Mouse (Mus musculus): Measurements from ENCODE around the gene Agpat1.

The Agpat1 gene

DNA sequence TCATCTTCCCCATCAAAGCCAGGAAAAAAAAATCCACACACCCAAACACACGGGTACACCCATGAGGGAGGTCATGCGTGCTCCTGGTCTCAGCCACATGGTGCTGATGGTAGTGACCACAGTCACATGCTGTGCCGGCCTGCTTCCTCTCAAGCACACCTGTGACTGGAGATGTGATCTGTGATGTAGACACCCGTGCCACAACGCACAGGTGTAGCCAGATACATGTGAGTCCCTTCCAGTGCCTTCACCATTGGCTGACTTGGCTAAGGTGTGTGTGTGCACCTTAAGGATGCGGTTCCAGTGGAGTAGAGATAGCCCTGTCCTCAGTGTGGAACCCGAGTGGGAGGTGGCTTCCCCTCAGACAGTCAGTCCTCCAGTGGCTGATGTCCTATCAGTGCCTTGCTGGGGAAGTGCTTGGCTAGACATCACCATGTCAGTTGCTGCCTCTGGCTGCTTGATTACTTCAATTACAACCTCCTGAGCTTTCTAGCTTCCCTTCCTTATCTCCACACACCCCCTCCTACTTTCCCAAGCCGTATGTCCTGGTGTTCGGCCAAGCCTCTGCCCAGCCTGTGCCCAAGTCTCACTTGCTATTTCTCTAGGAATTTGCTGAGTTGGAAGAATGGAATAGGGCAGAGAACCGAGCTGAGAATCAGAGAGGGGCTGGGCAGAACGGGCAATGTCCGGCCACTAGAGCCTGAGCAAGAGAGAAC, 55.3 kb downstream of the Agpat1 start:
- in situ Hi-C loops (cut with MboI; ENCODE audit: low pct_unique_long_range_greater_than_20kb in 1 of 2, low sequenced_read_pairs in 2 of 2, unreplicated experiment in 1 of 2): no loop called here

DNA sequence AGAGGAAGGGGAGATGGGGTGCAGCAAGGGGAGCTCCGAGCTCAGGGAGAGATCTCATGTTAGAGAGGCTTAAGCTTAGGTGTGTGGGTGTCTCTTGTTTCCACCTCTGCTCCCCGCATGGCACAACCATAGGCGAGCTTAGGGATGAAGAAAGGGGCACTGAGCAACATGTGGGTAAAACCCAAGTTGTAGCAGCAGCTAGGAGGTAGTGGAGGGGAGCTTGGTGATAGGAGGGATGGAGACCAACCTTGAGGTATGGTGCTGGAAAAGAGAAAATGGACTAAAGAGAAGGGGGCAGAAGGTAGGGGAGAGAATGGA, 55.8 kb downstream of the Agpat1 start:
- in situ Hi-C loops (cut with MboI; ENCODE audit: low pct_unique_long_range_greater_than_20kb in 1 of 2, low sequenced_read_pairs in 2 of 2, unreplicated experiment in 1 of 2): no loop called here

DNA sequence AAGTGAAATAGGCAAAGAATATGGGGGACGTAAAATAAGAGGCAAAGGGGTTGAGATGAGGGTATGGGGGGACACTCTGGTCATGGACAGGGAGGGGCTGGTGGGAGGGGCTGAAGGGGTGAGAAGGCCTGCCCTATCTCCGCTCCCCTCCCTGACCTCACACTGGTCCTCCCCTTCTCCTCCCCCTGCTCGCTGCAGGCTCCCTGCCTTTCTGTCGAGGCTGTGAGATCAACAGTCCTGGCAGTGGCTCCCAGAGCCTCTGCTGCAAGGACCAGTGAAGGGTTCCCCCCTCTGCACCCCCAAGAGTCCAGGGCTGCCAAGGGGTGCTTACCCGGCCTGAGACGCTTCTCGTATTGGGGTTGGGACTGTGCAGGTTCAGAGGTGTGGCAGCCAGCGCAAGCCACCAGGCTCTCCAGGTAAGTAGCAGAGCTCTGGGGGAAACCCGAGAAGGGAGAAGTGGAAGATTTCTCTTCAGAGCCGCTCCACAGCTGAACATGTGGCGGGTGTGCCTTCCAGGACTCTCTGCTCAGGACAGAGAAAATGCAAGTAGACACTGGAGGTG, 56.3 kb downstream of the Agpat1 start:
- in situ Hi-C loops (cut with MboI; ENCODE audit: low pct_unique_long_range_greater_than_20kb in 1 of 2, low sequenced_read_pairs in 2 of 2, unreplicated experiment in 1 of 2): no loop called here

DNA sequence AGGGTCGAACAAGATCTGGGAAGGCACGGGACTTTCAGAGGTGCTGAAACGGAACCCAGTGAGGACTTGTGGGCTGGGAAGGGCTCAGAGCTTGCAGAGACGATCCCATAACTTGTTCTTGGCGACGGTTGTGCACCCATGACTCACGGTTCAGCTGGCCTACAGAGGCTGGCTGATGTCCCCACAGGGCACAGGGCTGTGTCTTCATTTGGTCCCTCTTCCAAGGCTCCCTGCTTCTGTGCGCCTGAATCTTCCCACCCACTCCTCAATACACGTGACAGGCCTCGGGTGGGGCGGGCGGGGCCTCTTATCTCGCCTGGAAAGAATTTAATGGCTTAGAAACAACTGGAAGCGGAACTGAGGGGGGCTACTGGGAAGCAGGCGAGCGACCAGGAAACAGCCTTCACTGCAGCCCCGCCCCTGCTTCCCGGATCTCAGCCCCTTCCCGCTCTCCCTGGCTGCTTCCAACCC, 57.1 kb downstream of the Agpat1 start:
- in situ Hi-C loops (cut with MboI; ENCODE audit: low pct_unique_long_range_greater_than_20kb in 1 of 2, low sequenced_read_pairs in 2 of 2, unreplicated experiment in 1 of 2): no loop called here

DNA sequence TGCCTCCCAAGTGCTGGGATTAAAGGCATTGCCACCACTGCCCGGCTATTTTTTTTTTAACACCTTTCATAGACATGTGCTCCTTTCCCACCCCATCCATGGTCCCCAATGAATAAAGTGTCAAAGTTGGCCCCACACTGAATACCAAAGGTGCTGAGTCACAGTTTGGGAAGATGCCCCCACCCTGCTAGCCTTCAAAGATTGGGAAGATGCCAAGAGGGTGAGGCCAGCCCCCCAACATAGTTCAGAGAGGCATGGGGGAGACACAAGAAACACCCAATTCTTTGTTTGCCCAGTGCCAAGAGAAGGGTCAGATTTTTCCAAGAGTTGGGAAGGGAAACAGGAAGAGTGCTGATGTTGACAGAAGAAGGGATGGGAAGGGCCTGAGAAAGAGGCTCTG, 58.4 kb downstream of the Agpat1 start:
- in situ Hi-C loops (cut with MboI; ENCODE audit: low pct_unique_long_range_greater_than_20kb in 1 of 2, low sequenced_read_pairs in 2 of 2, unreplicated experiment in 1 of 2): no loop called here

DNA sequence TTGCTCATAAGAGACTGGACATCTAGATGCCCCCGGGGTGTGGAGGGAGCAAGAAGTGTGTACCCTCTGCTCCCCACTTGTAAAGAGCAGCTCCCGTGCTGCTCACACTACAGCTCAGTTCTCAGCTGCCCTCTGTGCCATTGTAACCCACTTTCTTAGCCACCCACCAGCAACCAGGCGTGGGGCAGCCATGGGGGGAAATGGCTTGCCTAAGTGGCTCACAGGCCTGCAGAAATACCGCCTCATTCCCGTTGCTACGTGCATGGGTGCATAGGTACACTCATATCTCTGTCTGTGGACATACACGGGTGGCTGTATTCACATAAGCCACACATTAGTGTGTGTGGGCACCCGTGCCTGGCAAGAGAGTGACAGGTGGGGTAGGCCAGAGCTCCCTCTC, 58.9 kb downstream of the Agpat1 start:
- in situ Hi-C loops (cut with MboI; ENCODE audit: low pct_unique_long_range_greater_than_20kb in 1 of 2, low sequenced_read_pairs in 2 of 2, unreplicated experiment in 1 of 2): no loop called here

All from mouse embryonic stem cell (cell line).